18 mouse cellular contexts compared by ENCODE assay signal in the genomic region with DNA sequence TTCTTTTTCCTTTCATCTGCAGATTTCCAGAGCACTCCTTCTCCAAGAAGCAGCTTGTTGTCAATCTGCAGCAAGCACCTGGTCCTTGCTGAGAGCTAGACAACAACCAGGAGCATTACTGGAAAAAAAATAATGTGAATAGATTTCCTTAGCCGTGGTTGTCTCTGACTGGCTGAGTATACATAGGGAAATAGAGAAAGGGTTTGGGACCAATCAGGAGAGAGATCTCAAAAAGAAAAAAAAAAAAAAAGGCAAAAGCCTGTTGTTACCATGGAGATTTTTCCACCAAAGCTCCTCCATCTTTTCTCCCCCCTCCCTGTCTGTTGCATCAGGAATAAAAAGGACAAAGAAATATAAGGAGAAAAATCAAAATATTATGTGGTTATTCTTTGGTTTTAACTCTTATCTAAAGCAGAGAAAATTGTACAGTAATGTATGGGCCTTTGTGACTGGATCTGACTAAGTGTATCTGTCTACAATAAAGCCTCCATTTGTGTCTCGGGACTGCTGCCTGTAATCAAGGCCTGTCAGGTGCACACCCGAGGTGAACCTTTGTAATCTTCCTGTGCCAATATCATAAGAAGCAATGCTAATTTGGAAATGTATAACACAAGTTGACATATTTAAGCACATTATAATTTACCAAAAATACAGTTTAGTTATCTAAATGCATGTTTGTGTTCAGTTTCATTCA.
DNase-seq lines count a peak whose midpoint lies in the region; ATAC-seq and TF ChIP-seq lines count a peak whose summit lies in the region.
"Had no signal": no experiment of that assay in that cellular context is flagged by ENCODE, and none has a peak within 500 bp of the region (broad histone marks: within the 10 kb centered on the region; RNA-seq: fewer than 3 reads in every experiment).

No protein-coding gene starts in this region.

- DNase-seq in frontal cortex, postnatal 25 days (ENCODE audit: low spot score in 2 of 2), result no peak
- DNase-seq in right cerebral cortex, adult 18-20 months, result peak; percentile 1
- DNase-seq in right cerebral cortex, postnatal 36 days (ENCODE audit: low spot score in 2 of 2), result no peak
- no peak for DNase-seq in gastrocnemius, adult 2 months
- DNase-seq in B cell, adult 2 months, result no peak
- no peak for DNase-seq in kidney, postnatal 10 days
- DNase-seq: adrenal gland, postnatal 36 days; cerebellum, adult 11-12 months; gastrocnemius, postnatal 25 days; kidney, postnatal 36 days; liver, postnatal 0 days; lung, postnatal 36 days; thymus, postnatal 14 days had no signal

- no peaks in the 10 kb centered on the region for H3K27me3 ChIP-seq in midbrain, embryonic 13.5 days
- H3K27me3 ChIP-seq: embryonic facial prominence, embryonic 13.5 days had no signal

- H3K4me1 ChIP-seq in midbrain, embryonic 13.5 days (replicated peaks), result no peaks in the 10 kb centered on the region
- H3K4me1 ChIP-seq: embryonic facial prominence, embryonic 13.5 days had no signal

- intact Hi-C loops in gastrocnemius, adult 2 months (cut with DNase I), result no loop called here

- H3K4me3 ChIP-seq in midbrain, embryonic 13.5 days (replicated peaks), result peak overlapping the region; percentile 20
- no peak overlapping the region for H3K4me3 ChIP-seq in gastrocnemius, adult 2 months
- H3K4me3 ChIP-seq: embryonic facial prominence, embryonic 13.5 days had no signal

- peak; percentile 65 for ATAC-seq in frontal cortex, adult (ENCODE audit: low TSS enrichment)
- ATAC-seq in midbrain, embryonic 13.5 days, result peak; percentile 79
- ATAC-seq: intestine, postnatal 0 days; liver, postnatal 0 days had no signal

- WGBS in midbrain, embryonic 13.5 days, result 59% methylated on average over 3 of the region's 3 CpGs

- H3K9ac ChIP-seq in midbrain, embryonic 13.5 days (replicated peaks), result no peak overlapping the region
- H3K9ac ChIP-seq: embryonic facial prominence, embryonic 13.5 days; liver, postnatal 0 days had no signal

- H3K27ac ChIP-seq in midbrain, embryonic 13.5 days, result no peak overlapping the region
- no peak overlapping the region for H3K27ac ChIP-seq in gastrocnemius, adult 2 months
- H3K27ac ChIP-seq: embryonic facial prominence, embryonic 13.5 days had no signal

- no peaks in the 10 kb centered on the region for H3K36me3 ChIP-seq in midbrain, embryonic 13.5 days
- H3K36me3 ChIP-seq: embryonic facial prominence, embryonic 13.5 days had no signal

- peak overlapping the region; percentile 22; the same call in 1 of the 2 replicates for H3K4me2 ChIP-seq in midbrain, embryonic 13.5 days (replicated peaks)
- H3K4me2 ChIP-seq: embryonic facial prominence, embryonic 13.5 days; heart, embryonic 11.5 days had no signal

- no peak for TF ChIP-seq CTCF in gastrocnemius, adult 2 months (IDR thresholded peaks at IDR 0.05)

- H3K9me3 ChIP-seq in midbrain, embryonic 13.5 days, result no peaks in the 10 kb centered on the region
